Mouse (Mus musculus): ENCODE data around the gene Ush2a.

The Ush2a gene

GRCm38 (mm10) chr1:188385733-188386261, 124.0 kb downstream of the Ush2a start:
- DNase-seq (ENCODE audit: extremely low read depth, insufficient read length, low spot score), result no peak

GRCm38 (mm10) chr1:188387321-188387720, 125.5 kb downstream of the Ush2a start:
- DNase-seq (ENCODE audit: extremely low read depth, insufficient read length, low spot score), result no peak

- no peak for DNase-seq (ENCODE audit: extremely low read depth, insufficient read length, low spot score)
Observed at GRCm38 (mm10) chr1:188387820-188388471, 126.1 kb downstream of the Ush2a start.

GRCm38 (mm10) chr1:188390080-188390479, 128.3 kb downstream of the Ush2a start:
- no peak for DNase-seq (ENCODE audit: extremely low read depth, insufficient read length, low spot score)

- DNase-seq (ENCODE audit: extremely low read depth, insufficient read length, low spot score), result no peak
Observed at GRCm38 (mm10) chr1:188407176-188407575, 145.4 kb downstream of the Ush2a start.

GRCm38 (mm10) chr1:188407613-188408386, 146.0 kb downstream of the Ush2a start:
- no peak for DNase-seq (ENCODE audit: extremely low read depth, insufficient read length, low spot score)

- DNase-seq (ENCODE audit: extremely low read depth, insufficient read length, low spot score), result no peak
Observed at GRCm38 (mm10) chr1:188410547-188410946, 148.7 kb downstream of the Ush2a start.

GRCm38 (mm10) chr1:188420543-188420942, 158.7 kb downstream of the Ush2a start:
- no peak for DNase-seq (ENCODE audit: extremely low read depth, insufficient read length, low spot score)

- DNase-seq (ENCODE audit: extremely low read depth, insufficient read length, low spot score), result no peak
Observed at GRCm38 (mm10) chr1:188428172-188428571, 166.3 kb downstream of the Ush2a start.

GRCm38 (mm10) chr1:188430689-188431088, 168.9 kb downstream of the Ush2a start:
- DNase-seq (ENCODE audit: extremely low read depth, insufficient read length, low spot score), result no peak

- DNase-seq (ENCODE audit: extremely low read depth, insufficient read length, low spot score), result no peak
Observed at GRCm38 (mm10) chr1:188447964-188448363, 186.1 kb downstream of the Ush2a start.

- no peak for DNase-seq (ENCODE audit: extremely low read depth, insufficient read length, low spot score)
Observed at GRCm38 (mm10) chr1:188456466-188457175, 194.8 kb downstream of the Ush2a start.

GRCm38 (mm10) chr1:188457221-188458008, 195.6 kb downstream of the Ush2a start:
- DNase-seq (ENCODE audit: extremely low read depth, insufficient read length, low spot score), result no peak

- DNase-seq (ENCODE audit: extremely low read depth, insufficient read length, low spot score), result no peak
Observed at GRCm38 (mm10) chr1:188461203-188461602, 199.4 kb downstream of the Ush2a start.

GRCm38 (mm10) chr1:188464653-188465052, 202.8 kb downstream of the Ush2a start:
- DNase-seq (ENCODE audit: extremely low read depth, insufficient read length, low spot score), result no peak

- no peak for DNase-seq (ENCODE audit: extremely low read depth, insufficient read length, low spot score)
Observed at GRCm38 (mm10) chr1:188468371-188468783, 206.6 kb downstream of the Ush2a start.

- DNase-seq (ENCODE audit: extremely low read depth, insufficient read length, low spot score), result no peak
Observed at GRCm38 (mm10) chr1:188504958-188505357, 243.1 kb downstream of the Ush2a start.

- no peak for DNase-seq (ENCODE audit: extremely low read depth, insufficient read length, low spot score)
Observed at GRCm38 (mm10) chr1:188518792-188519191, 257.0 kb downstream of the Ush2a start.

- DNase-seq (ENCODE audit: extremely low read depth, insufficient read length, low spot score), result no peak
Observed at GRCm38 (mm10) chr1:188527451-188527850, 265.6 kb downstream of the Ush2a start.

GRCm38 (mm10) chr1:188529606-188530131, 267.8 kb downstream of the Ush2a start:
- no peak for DNase-seq (ENCODE audit: extremely low read depth, insufficient read length, low spot score)
